Mouse (Mus musculus) embryo, embryonic 9.5 days (tissue): ENCODE measurements around the gene 1700069L16Rik.

Experiments used
- DNase-seq: peaks from one replicate; pipeline ENCODE4 v3.0.0-alpha.2; 2017; ENCODE audit errors: extremely low spot score

The 1700069L16Rik gene

DNA sequence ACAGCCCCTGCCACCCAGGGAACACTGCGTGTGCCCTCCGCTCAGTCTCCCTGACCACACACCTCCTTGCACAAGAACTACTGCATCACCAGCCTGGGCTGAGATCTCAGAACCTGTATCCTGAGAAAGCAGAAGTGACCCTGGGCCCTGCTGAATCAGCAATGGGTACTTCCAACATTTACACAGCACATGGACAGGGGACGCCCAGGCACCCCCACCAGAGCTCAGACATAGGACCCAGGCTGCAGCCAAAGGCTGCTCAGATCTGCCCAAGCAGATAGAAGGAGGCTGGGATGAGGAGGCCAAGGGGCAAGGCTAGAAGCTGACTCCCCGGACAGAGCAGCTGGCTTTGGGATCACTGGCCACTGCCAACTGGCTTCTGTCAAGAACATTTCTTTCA, 80.1 kb downstream of the 1700069L16Rik start:
- no peak for DNase-seq

DNA sequence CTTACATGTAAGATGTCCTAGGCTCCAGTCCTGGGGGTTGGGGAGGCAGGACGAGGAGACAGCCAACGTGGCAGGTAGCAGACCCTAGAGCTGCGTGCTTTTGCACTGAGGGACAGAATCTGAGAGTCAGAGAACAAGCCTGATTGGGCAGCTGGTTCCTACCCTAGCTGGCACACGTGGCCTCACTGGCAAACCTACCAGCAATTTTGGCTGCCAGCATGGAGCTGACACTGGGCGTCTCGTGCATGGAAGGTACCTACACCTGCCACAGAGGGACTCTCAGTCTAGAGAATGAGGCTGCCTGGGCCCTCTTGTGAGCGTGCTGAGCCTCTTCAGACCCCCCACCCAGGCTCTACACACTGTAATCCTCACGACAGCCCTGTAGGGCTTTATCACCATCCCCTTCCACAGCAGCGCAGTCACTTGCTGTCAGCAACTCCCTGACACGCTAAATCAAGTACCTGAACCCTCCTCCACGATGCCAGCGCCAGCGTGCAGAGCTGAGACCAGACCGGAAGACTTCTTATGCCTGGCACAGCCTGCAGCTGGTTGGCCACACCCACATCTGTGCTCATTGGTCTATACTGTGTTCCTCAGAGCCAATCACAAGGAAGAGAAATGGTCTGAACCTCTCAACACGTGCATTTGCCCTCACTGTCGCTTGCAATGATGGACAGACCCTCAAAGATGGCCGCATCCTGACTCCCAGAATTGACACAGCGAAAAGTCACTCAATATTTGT, 81.3 kb downstream of the 1700069L16Rik start:
- no peak for DNase-seq
